Mouse (Mus musculus) kidney, adult 2 months (tissue): Measurements from ENCODE around the gene Fam124a.

ENCODE experiments used
- CTCF ChIP-seq: fragments of 200-500 bp; conservative IDR thresholded peaks from 2 replicates; pipeline ENCODE4 v1.5.1; 2011; ENCODE audit warnings: low read depth, mild to moderate bottlenecking, control low read depth, low read length, moderate library complexity, mixed read lengths; ENCODE audit not compliant: insufficient read depth, insufficient read length
- POLR2A ChIP-seq: fragments of 200-500 bp; IDR thresholded peaks from one replicate; pipeline ENCODE4 v1.6.1; 2011; ENCODE audit warnings: low read depth, low read length, control low read depth

DNA sequence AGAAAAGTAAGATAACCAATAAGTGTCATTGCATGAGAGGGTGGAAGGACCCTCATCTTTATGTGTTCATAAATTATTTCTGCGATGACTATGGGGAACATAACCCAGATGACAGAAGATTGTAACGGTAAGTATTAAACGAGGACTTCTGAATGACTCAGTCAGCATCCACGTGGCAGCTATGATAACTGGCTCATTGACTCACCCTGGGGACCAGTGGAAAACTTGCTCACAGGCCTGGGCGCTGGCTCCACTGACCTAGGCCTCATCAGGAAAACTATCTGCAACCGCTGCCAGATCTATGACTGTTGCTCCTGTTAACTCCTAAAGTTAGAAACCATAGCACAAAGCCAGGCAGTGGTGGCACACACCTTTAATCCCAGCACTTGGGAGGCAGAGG is 92.9 kb downstream of the Fam124a start:
- TF ChIP-seq CTCF: no peak
- no peak for TF ChIP-seq POLR2A
